Mouse (Mus musculus) adrenal gland, postnatal 10 days (tissue): ENCODE measurements around the gene 4930544D05Rik. TPM values are rescaled to one million over a fixed set of nuclear protein-coding genes. Genes with fewer than 3 reads are reported as not detected.

ENCODE experiments used
- DNase-seq: peaks from one replicate; pipeline ENCODE4 v3.0.0; 2021; ENCODE audit warnings: mixed read lengths
- total RNA-seq, 2 experiments: library from RNA; stranded (reverse); gene quantifications; 2 replicates each; pipeline ENCODE4 v1.2.3; 2021

4930544D05Rik gene
- total RNA-seq, 2 experiments from 2014 or later = not detected

GRCm38 (mm10) chr11:70643051-70643450 lies 27.4 kb downstream of the 4930544D05Rik start:
- no peak for DNase-seq

GRCm38 (mm10) chr11:70644564-70645103 lies 29.0 kb downstream of the 4930544D05Rik start:
- no peak for DNase-seq

- DNase-seq = no peak
Measured at GRCm38 (mm10) chr11:70645461-70646258, 30.0 kb downstream of the 4930544D05Rik start.

GRCm38 (mm10) chr11:70646259-70646555 lies 30.6 kb downstream of the 4930544D05Rik start:
- DNase-seq = no peak

GRCm38 (mm10) chr11:70646691-70647650 lies 31.3 kb downstream of the 4930544D05Rik start, which contains the start of the genes Rnf167 and Slc25a11:
TSS of gene Rnf167 (plus strand) at chr11:70647235.
TSS of gene Slc25a11 (minus strand) at chr11:70647479.
- peak; percentile 96 for DNase-seq

GRCm38 (mm10) chr11:70647716-70648420 lies 32.2 kb downstream of the 4930544D05Rik start:
- DNase-seq = peak; percentile 62

GRCm38 (mm10) chr11:70648512-70648911 lies 32.9 kb downstream of the 4930544D05Rik start:
- no peak for DNase-seq

GRCm38 (mm10) chr11:70649185-70649734 lies 33.6 kb downstream of the 4930544D05Rik start:
- no peak for DNase-seq

GRCm38 (mm10) chr11:70650322-70651175 lies 34.9 kb downstream of the 4930544D05Rik start:
- DNase-seq = no peak

- DNase-seq = peak; percentile 52
Measured at GRCm38 (mm10) chr11:70651391-70651790, 35.7 kb downstream of the 4930544D05Rik start.

GRCm38 (mm10) chr11:70652029-70652883 lies 36.6 kb downstream of the 4930544D05Rik start:
- no peak for DNase-seq

GRCm38 (mm10) chr11:70652884-70653344 lies 37.3 kb downstream of the 4930544D05Rik start:
- DNase-seq = no peak

- DNase-seq = peak; percentile 82
Measured at GRCm38 (mm10) chr11:70653345-70654197, 37.9 kb downstream of the 4930544D05Rik start.

GRCm38 (mm10) chr11:70654198-70654922 lies 38.7 kb downstream of the 4930544D05Rik start, which contains the start of gene Pfn1:
TSS of gene Pfn1 (minus strand) at chr11:70654644.
- peak; percentile 93 for DNase-seq

GRCm38 (mm10) chr11:70654923-70655570 lies 39.4 kb downstream of the 4930544D05Rik start:
- DNase-seq = peak; percentile 93

- DNase-seq = peak; percentile 73
Measured at GRCm38 (mm10) chr11:70655571-70656455, 40.2 kb downstream of the 4930544D05Rik start.
